Mouse (Mus musculus) embryo, embryonic 11.5 days (tissue): Measurements from ENCODE around the gene Rgl1.

Experiments
- DNase-seq: peaks from one replicate; pipeline ENCODE4 v3.0.0-alpha.2; 2012; ENCODE audit warnings: low read depth, low spot score

The Rgl1 gene

DNA sequence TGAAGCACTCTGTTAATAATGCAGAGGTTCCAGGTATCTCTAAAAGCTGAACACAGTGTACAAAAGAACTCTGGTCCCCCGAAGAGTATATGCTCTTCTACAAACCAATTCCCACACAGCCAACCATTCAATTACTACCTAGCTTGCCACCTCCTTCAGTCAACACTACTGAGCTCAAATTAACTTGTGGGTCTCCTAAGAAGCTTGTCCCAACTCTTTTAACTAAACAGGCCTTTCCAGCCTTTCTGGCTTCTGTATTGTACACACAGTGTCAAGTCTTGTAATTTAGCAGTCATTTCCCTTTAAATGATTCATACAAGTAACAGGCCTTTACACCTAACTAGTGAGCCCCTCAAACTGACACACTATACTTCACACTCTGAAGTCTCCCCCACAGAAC lies 48.8 kb downstream of the Rgl1 start:
- no peak for DNase-seq

GRCm38 (mm10) chr1:152714405-152714804 lies 51.7 kb downstream of the Rgl1 start:
- DNase-seq, result no peak

DNA sequence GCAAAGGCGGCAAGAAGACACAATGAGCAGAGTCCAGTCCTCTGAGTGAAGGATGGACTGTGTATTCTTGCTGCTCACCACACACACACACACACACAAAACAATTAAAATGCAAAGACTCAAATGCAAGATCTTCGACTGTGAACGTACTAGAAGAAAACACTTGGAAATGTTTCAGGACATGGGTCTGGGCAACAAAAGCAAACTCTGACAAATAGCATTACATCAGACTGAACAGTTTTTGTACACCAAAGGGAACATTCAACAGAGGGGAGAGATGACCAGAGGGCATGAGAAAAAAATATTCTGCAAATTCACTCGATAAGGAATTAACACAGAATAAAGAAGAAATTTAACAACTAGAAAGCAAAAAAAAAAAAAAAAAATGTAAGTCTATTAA lies 52.2 kb downstream of the Rgl1 start:
- no peak for DNase-seq

DNA sequence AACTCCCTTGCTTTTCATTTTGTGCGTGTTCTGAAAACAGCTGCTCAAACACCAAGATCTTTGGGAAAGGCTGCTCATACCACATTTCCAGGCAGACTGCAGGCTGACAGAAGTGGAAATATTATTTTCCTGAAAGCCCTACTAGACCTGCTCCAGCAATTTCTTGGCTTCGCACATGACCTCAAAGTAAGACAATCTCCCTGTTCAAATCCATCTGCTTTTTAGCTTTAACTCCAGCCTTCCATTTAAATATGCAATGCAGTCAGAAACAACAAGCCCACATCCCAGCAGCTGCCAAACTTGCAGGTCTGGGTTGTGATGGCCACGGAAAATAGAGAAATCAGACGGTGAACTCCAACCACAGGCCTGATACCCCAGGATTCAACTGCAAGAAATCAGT lies 55.1 kb downstream of the Rgl1 start:
- DNase-seq, result no peak

DNA sequence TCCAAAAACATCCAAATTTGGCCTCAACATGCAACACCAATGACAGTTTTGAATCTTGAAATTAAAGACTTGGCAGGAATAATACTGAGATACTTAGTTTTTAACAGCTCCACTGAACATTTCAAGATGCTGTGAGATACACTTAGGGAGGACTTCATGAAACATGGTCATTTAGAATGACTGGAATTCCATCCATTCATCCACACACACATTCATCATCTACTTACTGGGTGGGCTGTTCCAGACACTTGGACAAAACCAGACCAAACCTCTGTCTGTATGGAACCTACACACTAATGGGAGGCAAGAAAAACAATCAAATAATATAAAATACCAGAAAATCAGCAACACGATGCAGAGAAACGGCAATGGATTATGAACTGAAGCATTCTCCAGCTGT lies 58.6 kb downstream of the Rgl1 start:
- DNase-seq, result no peak

GRCm38 (mm10) chr1:152703941-152704340 lies 62.2 kb downstream of the Rgl1 start:
- no peak for DNase-seq

GRCm38 (mm10) chr1:152702920-152703319 lies 63.2 kb downstream of the Rgl1 start:
- no peak for DNase-seq

GRCm38 (mm10) chr1:152701066-152701465 lies 65.1 kb downstream of the Rgl1 start:
- DNase-seq, result no peak

GRCm38 (mm10) chr1:152697341-152697740 lies 68.8 kb downstream of the Rgl1 start:
- DNase-seq, result no peak

GRCm38 (mm10) chr1:152695491-152695890 lies 70.7 kb downstream of the Rgl1 start:
- DNase-seq, result no peak

DNA sequence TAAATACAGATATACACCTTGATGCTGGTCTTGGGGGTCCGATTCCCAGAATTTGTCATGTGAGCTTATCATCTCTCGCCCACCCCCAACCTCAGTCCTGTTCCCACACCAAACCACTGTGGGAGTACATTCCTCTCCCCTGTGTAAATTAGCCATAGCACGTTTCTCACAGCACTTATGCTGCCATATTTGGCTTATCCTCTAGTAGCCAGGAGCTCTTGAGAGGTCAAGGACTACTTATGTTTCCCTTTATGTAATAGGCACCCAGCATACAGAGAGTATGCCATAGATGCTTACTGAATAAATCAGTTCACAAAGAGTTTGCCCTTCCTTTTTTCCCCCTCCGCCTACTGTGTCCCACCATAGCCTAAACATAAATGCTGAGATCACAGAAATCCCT lies 76.2 kb downstream of the Rgl1 start:
- no peak for DNase-seq

DNA sequence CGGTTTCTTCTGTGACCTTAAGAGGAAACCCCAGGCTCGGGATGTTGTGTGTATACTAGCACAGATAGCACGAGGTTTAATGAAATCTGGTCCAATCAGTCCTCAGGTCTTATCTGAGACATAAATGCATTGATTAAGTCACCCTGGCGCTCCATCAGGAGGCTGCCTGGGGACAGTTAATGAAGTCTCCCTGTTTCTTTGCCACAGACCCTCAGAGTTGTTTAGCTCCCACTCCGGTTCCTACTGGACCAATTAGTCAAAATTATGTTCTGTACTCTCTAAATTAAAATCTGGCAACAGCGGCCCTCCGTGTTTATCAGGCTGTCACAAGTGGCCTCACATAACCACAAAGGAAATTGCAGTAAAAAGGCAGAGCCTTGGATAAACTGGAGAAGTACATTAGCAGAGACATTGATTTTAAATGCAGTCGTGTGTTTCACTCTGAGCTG lies 78.4 kb downstream of the Rgl1 start:
- DNase-seq, result no peak

- DNase-seq, result peak; percentile 47
These were observed 78.9 kb downstream of the Rgl1 start for GRCm38 (mm10) chr1:152687099-152687730.

- DNase-seq, result no peak
These were observed 80.6 kb downstream of the Rgl1 start for GRCm38 (mm10) chr1:152685531-152685930.

DNA sequence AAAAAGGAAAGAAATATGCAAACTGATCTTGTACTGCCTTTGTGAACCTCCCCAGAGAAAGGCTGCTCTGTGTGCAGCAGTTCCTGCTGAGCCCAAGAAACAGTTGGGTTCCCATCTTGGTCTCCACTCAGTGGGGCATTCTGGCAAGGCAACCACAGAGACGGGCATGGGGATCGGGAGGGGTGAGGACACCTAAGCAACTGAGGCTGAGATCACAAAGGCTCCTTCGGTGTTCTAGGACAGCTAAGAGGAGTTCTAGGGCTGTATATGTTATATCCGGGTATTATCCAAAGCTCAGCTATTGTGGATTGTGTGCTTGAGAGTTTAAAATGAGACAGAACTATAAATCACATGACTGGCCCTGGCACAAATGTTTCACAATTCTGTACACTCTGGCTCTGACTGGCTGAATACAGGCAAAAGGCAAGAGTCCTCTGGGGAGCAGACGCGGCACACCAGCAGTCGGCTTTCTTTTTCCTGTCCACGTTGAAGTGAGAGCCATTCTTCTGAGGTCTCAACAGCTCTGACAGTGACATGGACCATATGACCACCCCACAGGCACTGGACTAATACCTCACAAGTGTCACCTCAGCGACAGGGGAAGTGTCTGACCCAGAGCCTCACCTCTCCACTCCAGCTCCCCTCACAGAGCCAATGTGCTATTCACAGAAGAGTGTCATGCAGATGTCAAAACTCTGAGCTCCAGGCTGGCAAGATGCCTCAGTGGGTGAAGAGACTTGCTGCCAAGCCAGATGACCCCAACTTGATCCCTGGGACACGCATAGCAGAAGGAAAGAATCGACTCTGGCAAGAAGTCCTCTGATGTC lies 83.6 kb downstream of the Rgl1 start:
- DNase-seq, result no peak

GRCm38 (mm10) chr1:152681676-152682367 lies 84.3 kb downstream of the Rgl1 start:
- DNase-seq, result no peak

DNA sequence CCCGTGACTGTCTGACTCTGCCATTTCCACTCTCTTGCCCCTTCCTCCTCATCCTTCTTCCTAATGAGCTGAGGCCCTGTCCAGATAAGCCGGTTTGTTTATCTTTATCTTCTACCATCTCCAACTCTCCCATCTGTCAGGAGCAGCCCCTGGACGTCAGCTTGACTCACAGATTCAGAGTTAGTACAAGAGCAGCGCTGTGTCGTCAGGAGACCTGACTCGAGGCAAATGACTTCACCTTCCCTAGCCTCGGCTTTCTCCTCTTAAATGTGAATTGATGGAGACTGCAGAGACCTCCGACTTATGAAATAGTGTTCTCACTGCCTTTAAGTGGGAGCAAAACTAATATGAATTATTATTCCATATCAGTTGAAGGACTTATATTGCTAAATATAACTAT lies 85.0 kb downstream of the Rgl1 start:
- no peak for DNase-seq

DNA sequence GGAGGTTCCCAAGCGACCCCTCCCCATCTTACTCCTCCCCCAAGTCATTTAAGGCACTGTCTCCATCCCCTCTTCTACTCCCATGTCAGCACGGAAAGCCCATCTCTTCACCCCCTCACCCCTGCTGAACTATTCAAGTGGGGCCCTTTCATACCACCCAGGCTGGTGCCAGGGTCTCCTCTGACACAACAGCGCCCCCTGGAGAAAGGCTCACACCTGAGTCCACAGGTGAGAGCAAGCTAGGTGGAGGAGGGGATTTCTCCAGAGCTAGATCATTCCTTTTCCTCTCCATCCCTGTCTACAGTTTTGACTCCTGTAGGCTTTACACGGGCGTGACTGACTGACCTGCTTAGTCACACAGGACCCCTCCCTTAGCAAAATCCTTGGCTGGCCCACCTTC lies 87.7 kb downstream of the Rgl1 start:
- no peak for DNase-seq

- DNase-seq, result no peak
These were observed 88.5 kb downstream of the Rgl1 start for GRCm38 (mm10) chr1:152677482-152678211.

- DNase-seq, result no peak
These were observed 96.5 kb downstream of the Rgl1 start for GRCm38 (mm10) chr1:152669446-152670180.

DNA sequence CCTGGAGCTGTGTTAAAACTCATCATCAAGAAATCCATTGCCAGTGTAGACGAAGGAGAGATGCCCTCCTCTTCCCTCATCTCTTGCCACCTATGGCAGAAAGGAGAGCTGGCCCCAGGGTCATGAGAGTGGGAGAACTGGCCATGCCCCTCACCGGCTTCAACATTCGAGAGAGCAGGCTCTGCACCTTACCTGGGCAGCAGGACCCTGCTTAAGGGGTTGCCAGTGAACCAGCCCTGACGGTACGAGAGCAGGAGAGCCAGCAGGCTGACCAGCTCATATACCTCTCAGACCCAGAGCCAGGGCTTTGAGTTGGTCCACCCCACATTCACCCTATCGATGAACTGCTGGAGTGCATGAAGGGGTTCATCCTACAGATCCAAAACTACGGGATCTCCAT lies 105.7 kb downstream of the Rgl1 start:
- no peak for DNase-seq
